Mouse (Mus musculus): ENCODE measurements around the gene Tspear.

- no peak for TF ChIP-seq CTCF (IDR thresholded peaks at IDR 0.05; ENCODE audit: borderline replicate concordance, insufficient read depth, low read depth, low read length)
- no peak for TF ChIP-seq POLR2A (IDR thresholded peaks at IDR 0.05; ENCODE audit: borderline replicate concordance, insufficient read depth, low read length)
Observed at GRCm38 (mm10) chr10:77685895-77686664, at the start of gene Tspear.

Measured in cerebellum, adult 2 months (tissue).